Mouse (Mus musculus) B cell, adult 2 months (primary cell): Measurements from ENCODE around the gene Fam89a.
A peak's percentile ranks its signal among the peaks of the same experiment; 100 is the strongest.

Experiments used
- DNase-seq, 2 experiments: peaks; one replicate each; pipeline ENCODE4 v3.0.0; 2022

The Fam89a gene

GRCm38 (mm10) chr8:124751709-124752173, at the start of gene Fam89a:
Gene Fam89a (minus strand): TSS chr8:124751832.
- peak; percentile 66 to 69 for DNase-seq

DNA sequence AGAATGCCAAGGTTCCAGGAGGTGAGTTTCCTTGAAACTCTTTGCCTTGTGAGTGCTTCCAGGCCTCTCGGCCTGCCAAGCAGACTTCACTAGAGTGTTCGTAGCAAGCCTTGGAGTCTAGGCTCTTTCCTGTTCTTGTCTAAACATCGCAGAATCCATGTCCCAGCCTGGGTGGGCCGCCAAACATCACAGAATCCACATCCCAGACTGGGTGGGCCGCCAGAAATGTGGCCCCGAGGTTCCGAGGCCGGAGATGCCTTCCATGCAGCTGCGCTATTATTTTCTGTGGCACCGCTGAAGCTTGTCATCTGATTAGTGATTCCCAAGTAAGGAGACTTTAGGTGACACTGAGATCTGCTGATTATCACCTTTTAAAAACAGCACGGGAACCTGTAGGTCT, 48.9 kb upstream of the Fam89a start:
- DNase-seq: no peak

DNA sequence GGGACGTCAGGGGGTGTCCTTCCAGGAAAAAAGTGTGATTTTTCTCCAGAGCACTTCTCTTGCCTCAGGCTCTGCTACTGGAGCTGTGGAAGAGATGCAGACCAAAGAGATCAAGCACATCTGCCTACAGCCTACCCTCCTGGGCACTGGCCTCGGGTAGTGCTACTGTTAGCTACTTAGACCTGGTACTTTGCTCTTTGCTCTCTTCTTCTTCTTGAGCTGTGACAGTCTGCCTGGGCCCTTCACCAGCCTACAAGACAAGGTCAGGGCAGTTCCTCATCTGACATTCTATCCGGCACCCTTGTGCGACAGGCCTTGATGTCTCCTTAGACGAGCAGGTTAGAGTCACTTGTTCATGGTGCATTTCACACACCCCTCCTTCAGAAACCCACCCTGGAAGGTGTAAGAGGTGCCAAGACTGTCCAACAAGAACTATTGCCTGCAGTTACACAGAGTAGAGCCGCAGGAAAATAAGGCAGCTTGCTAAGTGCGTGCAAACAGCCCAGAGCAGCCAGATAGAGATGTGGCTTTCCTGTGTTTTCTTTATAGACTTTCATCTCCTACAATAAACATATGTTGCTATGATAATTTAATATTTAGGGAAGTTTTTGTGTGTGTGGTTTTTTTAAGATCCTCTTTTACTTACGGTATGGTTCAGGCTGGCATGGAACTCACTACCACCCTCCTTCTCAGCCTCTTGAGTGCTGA, 44.3 kb upstream of the Fam89a start:
- no peak for DNase-seq

- DNase-seq: peak; percentile 36 to 47
These were observed 42.8 kb upstream of the Fam89a start for GRCm38 (mm10) chr8:124794486-124794780.

DNA sequence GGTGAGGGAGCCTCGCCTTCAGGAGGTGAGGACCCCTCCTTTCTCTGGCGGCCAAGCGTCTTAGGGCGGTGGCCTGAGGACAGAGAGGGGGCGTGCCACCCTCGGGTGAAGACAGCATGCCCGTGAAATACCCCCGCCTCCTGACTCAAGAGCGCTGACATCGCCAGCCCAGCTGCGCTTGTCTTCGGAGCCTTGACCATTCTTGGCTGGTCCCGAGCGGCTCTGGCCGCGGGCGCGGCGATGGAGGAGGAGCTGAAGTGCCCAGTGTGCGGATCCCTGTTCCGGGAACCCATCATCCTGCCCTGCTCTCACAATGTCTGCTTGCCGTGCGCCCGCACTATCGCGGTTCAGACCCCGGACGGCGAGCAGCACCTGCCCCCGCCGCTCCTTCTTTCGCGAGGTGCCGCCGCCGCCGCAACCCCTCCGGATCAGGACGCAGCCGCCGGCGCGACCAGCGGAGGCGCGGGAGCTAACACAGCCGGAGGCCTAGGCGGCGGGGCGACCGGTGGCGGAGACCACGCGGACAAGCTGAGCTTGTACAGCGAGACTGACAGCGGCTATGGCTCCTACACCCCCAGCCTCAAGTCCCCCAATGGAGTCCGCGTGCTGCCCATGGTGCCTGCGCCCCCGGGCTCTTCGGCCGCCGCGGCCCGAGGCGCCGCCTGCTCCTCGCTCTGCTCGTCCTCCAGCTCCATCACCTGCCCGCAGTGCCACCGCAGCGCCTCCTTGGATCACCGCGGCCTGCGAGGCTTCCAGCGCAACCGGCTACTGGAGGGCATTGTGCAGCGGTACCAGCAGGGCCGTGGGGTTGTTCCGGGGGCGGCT, 42.2 kb upstream of the Fam89a start:
- peak in 1 of 2 experiments; percentile 6 for DNase-seq

DNA sequence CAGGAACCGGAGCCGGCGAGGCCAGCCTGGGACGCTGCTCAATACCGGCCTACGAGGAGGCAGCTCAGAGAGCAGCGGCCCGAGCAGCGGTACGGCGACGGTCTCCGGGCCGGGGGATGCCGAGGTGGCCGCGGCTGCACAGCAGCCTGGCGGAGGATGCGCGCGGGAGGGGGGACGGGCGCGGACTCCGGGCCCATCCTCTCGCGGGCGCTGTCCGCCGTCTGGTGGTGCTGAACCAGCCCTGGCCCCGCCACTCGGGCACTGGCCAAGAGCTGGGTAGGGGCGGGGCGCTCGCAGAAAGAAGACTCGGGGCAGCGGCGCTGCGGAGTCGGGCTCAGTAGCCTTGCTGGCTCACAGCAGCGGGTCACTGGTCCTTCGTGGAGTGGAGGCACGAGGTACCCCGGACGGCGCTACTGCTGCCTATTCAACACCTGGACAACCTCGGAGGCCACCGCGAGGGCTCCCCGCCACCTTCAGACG, 41.6 kb upstream of the Fam89a start:
- peak; percentile 82 for DNase-seq

DNA sequence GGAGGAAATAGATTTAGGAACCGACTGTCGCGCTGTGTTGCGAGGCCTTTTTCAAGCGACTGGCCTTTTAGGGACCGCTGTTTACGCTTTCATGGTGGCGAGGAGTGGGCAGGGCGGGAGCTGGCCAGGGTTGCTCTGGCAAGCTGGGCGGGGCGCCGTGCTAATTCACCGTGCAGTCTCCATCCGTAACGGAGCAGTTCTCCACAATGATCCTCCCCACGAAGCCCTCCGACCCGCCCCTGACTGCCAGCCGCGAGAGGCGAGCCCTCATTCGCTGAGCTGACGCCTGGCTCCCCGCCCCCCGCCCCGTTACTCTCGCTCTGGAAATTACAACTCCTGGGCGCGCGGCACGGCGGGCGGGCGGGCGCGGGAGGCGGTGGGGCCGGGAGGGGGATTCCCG, 41.1 kb upstream of the Fam89a start, which contains the start of gene Trim67:
TSS of gene Trim67 (plus strand) at position 385 of the 400 bp plus-strand sequence.
- DNase-seq: no peak

GRCm38 (mm10) chr8:124792186-124792585, 40.6 kb upstream of the Fam89a start:
- DNase-seq: no peak

DNA sequence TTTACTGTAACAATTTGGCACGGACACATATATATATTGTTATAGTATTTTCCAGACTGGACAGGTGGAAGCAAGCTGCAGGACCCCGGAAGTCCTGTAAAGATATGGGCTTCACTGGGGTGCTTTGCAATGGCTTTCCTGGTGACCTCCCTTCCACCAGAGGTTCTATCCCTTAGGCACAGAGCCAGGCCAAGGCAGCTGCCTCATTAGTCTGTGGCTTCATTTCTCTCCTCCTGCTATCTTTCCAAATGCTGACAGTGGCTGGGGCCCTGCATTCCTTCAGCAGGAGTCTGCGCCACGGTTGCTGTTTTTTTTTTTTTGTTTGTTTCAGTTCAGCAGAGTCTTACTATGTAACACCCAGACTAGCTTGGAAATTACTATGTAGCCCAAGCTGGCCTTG, 40.1 kb upstream of the Fam89a start:
- DNase-seq: no peak

GRCm38 (mm10) chr8:124790676-124791075, 39.0 kb upstream of the Fam89a start:
- no peak for DNase-seq

DNA sequence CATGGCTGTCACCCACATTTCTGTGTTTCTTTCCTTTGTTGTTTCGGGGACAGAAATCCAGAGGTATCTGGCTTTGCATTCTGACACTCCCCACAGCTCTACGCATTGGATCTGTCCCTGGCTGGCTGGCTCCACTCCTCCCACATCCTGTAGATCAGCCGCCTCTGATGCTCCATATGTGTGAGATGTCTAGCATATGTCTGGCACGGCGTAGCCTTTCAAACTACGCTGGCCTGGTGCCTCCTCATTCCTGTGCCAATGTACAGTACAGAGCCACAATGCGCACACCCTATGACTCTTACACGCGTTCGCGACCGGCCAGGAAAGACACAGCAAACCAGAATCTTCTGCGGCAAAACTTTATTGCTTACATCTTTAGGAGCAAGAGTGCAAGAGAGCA, 33.0 kb upstream of the Fam89a start:
- DNase-seq: no peak

DNA sequence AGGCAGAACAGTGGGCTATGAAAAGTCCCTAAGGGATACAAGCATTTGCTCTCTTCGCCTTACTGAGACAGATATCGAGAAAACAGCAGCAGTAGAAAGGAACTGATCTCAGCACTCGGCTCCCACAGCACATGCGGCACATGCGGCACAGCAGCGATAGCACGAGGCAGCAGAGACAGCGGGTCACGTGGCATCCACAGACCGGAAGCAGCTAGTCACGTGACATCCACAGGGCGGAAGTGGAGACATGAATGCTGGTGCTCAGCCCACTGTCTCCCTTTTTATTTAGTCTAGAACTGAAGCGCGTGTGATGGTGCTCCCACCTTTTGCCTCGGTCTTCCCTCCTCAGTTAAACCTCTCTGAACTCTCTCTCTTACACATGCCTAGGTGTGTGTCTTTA, 31.6 kb upstream of the Fam89a start:
- no peak for DNase-seq

DNA sequence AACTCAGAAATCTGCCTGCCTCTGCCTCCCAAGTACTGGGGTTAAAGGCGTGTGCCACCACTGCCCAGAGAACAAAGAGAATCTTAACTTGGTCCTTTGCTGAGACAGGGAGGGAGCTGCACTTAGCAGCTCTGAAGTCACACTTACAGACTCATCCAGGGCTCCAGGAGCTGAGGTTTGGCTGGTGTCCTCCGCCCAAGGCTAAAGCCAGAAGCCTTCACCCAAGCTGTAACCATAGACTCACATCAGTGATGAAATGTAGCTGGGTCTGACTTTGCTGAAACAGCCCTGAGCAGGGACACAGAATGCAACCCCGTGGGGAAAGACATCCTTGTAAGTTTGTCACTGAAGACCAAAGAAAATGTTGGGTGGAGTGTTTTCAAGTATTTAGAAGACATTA, 30.8 kb upstream of the Fam89a start:
- no peak for DNase-seq

DNA sequence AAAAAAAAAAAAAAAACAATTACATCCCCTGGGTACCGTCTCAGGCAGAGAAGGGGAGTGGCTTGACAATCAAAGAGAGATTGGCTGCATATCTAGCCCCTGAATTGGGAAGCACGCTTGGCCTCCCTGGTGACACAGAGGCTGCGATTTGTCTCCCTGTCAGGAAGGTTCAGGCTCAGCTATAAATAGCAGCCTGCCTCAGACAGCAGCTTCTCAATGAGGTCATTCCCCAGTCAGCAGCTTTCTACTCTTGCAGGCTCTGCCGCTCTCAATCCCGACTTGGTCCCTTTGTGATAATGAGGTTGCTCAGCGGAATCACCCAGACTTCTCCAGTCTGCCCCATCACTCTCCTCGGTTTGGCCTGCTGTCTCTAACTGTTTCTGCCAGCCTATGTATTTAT, 28.6 kb upstream of the Fam89a start:
- DNase-seq: no peak

DNA sequence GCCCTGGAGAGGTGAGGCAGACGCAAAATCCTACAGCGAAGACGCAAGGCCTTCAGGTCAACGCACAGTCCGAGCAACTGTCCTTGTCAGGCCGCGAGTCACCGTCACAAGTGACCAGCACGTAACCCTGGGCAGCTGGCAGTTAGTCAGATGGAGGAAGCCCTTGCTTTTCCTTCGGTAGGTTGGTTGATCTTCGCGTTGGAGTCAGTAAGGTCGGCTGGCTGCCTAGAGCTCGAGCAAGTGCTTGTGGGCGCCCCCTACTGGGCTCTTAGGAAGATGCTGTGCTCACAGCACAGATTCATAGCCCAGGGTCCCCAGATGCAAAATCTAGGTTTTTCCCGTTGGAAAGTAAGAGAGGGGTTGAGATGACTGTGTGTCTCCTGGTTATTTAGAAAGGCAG, 24.1 kb upstream of the Fam89a start:
- DNase-seq: peak; percentile 75 to 77

DNA sequence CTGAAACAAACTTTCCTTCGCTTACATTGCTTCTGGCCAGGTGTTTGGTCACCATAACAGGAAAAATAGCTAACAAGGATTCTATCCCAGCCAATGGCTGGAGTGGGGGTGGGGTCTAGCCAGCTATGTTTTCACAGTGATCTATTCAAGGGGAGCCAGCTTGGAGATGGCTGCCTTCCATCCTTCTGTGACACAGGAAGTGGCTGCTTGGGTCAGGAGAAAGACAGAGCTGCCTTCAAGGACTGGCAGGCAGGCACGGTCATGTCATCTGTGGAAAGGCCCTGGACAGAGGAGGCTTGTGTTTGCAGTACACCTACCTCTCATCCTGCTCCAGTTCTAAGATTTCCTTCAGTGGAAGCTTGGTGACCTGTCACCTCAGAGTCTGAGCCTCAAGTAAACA, 20.8 kb upstream of the Fam89a start:
- no peak for DNase-seq

DNA sequence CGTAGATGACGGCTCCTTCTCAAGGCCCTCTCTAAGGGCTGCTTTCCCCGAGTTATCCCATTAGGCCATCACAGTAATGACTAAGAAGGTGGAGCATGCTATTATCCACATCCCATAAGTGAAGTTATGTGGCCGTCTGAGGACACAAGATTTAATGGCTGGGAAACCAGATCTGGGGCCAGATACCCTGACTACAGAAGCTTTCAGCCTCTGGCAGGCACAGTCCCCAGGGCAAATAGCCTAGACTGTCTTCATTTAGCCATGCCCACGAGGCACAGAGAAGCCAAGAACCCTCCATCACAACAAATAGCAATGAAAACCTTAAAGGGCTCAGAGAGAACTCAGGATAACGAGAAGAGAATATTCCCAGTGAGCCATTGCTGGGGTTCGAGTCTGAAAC, 11.4 kb upstream of the Fam89a start:
- DNase-seq: no peak

GRCm38 (mm10) chr8:124758544-124758943, 6.9 kb upstream of the Fam89a start:
- peak; percentile 57 to 62 for DNase-seq

DNA sequence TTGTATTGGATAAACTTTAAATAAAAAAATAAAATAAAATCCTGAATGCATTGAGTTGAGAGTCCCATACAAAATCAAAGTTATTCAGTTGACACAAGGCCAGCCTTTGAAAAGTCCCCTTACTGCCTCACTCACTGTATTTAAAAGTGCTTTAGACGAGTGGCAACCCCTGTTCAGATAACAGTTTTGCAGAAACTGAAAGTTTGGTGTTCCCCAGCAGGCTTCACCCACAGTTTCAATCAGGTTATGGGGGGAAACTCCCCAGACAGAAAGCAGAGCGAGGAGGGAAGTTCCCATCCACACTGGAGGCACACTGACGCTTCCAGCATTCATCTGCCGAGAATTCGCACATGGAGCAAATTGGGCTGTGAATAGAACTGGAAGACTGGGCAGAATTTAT, 5.0 kb upstream of the Fam89a start:
- DNase-seq: peak in 1 of 2 experiments; percentile 20

- DNase-seq: no peak
These were observed 4.5 kb upstream of the Fam89a start for GRCm38 (mm10) chr8:124756153-124756552.

DNA sequence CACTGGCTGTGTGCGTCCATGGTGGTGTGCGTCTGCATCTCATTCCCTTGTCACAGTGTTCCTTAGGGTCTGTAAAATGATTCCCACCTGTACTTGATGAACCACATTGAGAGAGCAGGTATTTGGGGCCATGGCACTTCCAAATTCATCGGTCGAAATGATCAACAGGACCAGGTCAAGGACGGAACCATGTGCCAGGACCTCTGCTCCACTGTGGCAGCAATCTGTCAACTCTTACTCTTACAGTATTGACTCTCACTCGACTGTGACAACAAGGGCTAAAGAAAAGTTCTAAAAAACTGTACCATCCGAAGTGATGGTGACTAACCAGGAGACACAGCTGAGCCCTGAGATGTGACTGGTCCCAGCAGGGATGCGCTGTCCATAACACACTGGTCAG, 3.8 kb upstream of the Fam89a start:
- DNase-seq: no peak

DNA sequence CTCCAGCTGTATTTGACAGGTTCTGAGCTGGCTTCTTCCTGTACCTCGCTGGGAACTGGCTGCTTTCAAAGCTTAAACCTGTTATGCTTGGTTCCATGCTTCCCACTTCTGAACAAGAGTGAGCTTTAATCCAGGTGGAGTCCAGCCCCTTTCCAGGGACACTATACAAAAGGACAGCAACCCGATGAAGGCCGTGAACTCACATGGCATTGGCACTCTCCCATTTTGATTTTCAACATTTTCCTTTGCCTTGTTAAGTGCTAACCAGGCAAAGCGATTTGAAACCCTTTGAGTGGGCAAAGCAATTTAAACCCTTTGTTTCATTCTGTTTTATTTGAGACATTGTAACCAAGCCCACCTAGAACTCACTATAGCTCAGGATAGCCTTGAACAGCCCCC, 3.2 kb upstream of the Fam89a start:
- no peak for DNase-seq

- DNase-seq: no peak
These were observed 2.6 kb upstream of the Fam89a start for GRCm38 (mm10) chr8:124754101-124754791.
